Mouse (Mus musculus) inflammation-experienced regulatory T-cells, adult 6 months (primary cell): Measurements from ENCODE around the gene Meis2. TPM values are rescaled to one million over a fixed set of nuclear protein-coding genes. Genes with fewer than 3 reads are reported as not detected.

ENCODE experiments used
- ATAC-seq: one replicate; pipeline ENCODE4 v1.8.0; 2017
- polyA plus RNA-seq, 3 experiments: library from polyadenylated mRNA; unstranded; fragments of 100-300 nt; shearing (Covaris generic); gene quantifications; one replicate each; pipeline ENCODE4 v1.2.1; 2017

Gene Meis2
- polyA plus RNA-seq, 3 experiments from 2014 or later: 0.34 TPM; not detected in 2

DNA sequence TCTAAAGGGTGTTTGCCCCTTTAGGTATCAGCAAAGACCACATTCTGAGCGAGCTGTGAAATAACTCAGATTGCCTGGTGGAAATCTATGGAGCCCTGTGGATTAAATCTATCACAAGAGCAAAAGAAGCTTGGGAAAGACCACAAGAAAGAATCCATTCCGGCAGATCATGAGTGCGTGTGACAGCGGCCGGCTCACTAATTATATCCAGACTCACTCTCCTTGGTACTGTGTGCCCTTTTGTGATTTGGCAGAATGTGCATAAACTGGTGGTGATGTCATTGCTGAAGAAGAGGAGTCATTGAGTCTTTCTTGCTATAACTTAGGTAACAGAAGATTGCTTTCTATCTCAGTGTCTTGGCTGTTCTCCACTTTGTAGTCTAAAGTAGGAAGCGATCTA is 172.5 kb downstream of the Meis2 start:
- ATAC-seq: no peak

DNA sequence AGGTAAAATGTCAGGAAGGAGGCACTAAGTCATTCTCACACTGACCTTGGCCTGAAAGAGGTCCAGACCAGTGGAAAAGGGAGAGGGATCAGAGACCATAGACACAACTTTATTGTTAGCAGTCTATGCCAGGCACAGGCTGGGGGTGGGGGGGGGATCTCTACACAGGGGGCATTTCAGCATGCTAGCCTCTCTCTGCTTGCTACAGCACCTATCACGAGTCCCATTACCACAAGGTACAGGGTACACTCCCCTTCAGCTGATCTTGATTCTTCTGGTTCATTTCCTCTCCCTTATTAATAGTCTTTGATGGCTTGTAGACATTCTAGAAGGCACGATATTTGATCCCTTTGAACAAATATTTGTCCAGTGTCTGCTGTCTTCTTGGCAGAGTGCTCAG is 174.9 kb downstream of the Meis2 start:
- no peak for ATAC-seq

- no peak for ATAC-seq
Observed at GRCm38 (mm10) chr2:115890030-115890429, 175.6 kb downstream of the Meis2 start.

GRCm38 (mm10) chr2:115889212-115889611 is 176.4 kb downstream of the Meis2 start:
- no peak for ATAC-seq

GRCm38 (mm10) chr2:115888336-115889077 is 177.1 kb downstream of the Meis2 start:
- ATAC-seq: no peak

DNA sequence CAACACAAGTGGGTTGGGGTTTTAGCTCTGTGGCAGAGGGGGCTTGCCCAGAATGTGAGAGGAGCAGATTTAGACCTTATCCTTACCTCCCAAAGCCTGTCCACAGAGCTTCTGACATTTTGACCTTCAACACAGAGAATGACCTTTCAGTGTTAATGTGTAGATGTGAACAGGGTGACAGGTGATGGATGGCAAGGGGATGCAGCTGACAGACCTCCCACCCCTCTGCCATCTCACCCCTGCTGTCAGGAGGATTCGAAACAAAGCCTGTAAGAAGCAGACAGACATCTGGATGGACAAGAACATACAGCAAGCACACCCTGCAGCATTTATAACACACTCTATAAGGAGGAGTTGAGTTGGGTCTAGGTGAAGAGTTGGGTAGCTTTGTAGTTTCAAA is 178.0 kb downstream of the Meis2 start:
- no peak for ATAC-seq

DNA sequence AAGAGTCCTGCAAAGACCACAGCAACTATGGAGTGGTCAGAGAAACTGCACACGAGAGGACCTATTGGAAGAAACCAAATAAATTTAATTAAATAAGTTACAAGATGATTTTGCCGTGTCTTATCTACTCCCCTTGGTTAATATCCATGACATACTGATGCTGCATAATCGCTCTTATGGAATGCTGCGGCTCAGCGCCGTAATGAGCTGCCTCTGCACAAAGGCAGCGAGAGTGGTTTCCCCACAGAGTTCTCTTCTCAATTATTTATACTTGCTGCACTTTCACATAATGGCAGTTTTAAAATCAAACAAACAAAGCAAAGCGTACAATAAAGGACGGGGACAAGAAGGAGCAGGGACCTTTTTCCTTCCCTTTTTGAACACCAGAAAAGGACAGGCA is 181.5 kb downstream of the Meis2 start:
- ATAC-seq: no peak

GRCm38 (mm10) chr2:115883520-115883919 is 182.1 kb downstream of the Meis2 start:
- ATAC-seq: no peak

DNA sequence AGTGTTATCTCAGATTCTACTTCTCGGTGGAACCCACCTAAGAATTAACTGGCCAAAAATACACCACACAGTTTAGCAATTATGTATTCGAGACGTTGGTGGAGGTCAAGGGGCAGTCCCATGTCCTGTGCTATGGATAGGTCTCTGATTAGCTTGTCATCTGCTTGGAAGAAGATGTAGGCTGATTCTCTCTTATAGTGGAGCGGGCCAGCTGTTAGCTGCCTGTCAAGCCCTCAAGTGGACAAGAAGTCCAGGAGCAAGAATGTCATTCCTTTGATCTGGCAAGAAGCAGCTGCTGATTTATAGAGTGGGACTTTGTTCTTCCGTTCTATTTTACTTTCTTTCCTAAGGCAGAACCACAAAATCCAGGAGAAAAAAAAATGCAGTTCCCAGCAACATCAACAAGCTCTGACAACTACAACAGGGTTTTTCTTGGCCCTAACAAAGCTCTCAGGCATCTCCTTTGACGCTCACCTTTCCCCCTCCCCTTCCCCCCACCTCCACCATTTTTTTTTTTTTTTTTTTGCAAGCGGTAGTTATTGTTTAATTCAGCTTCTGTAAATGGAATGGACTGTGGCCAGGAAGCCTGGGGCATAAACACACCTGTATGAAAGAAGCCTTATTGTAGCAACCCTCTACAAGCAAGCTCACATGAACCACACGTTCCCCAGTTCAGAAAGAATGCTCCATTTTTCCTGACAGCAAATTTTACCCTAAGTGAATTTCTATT is 189.7 kb downstream of the Meis2 start:
- ATAC-seq: no peak

DNA sequence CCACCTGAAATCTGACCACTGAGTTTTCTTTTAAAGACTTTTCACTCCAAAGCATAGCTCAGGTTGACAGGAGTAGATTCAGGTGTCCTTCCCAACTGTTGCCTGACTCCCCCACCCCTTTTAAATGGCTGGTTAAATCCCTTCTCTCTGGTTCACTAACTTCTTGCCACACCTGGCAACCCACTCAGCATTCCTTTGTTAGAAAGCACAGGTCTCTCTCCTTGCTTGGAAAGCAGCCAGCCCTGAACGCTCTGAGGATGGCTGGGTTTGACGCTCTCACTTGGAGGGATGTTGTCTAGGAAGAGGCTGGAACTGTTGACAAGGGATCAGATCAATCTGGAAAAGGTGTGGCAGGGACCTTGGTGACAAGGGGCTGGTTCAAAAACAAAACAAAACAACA is 192.8 kb downstream of the Meis2 start:
- no peak for ATAC-seq

DNA sequence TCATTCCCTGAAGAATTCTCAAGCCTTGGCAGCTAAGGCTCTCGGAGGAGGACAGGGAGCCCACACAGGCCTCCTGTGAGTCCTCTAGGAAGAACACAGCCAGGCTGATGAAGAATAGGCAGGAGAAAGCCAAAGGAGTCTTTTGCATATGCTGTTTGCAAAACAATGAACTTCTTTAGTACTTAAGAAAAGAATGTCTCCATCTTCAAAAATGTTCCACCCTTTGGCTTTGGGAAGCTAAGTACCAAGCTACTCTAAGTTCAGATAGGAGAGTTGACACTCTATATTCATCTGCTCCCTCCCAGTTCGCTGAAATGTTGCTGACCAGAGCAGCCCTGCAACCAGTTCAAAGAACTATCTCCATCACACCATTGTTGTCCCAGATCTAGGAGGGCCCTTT is 195.7 kb downstream of the Meis2 start:
- no peak for ATAC-seq

GRCm38 (mm10) chr2:115860600-115861347 is 204.9 kb downstream of the Meis2 start:
- ATAC-seq: no peak

DNA sequence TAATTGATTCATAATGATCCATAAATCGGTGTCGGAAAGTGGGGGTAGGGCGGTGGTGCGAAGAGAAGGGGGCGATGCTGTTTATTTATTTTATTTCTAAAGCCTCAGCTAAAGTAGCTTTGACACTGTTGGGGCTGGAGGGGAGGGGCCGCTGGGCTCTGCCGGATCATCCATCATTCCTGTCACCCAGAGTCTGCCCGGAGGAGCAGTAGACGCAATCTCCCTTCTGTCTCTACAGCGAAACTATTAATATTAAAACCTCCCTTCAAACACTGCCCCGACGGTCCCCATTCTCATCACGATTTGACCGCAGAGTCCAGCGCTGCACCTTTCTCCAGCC is 205.5 kb downstream of the Meis2 start:
- ATAC-seq: no peak

- no peak for ATAC-seq
Observed at GRCm38 (mm10) chr2:115859371-115860140, 206.1 kb downstream of the Meis2 start.

DNA sequence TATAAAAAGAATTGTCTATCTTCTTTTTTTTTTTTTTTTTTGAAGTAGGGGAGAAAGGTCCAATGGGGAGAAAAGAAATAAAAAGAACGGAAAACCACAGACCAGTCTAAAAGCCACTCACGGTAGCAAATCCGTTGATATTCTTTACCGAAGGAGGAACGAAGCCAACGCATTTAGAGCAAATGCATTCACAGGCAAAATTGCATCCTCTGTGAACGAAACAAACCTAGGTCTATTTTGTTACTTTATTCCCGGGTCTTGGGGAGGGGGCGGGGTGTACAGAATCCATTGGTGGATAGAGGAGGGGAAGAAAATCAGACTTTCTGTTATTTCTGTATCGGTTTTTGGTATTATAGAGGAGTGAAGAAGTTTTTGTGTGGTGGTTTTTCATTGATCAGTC is 206.7 kb downstream of the Meis2 start:
- no peak for ATAC-seq

- ATAC-seq: no peak
Observed at GRCm38 (mm10) chr2:115858246-115858645, 207.4 kb downstream of the Meis2 start.

- no peak for ATAC-seq
Observed at GRCm38 (mm10) chr2:115857123-115858080, 208.2 kb downstream of the Meis2 start.

DNA sequence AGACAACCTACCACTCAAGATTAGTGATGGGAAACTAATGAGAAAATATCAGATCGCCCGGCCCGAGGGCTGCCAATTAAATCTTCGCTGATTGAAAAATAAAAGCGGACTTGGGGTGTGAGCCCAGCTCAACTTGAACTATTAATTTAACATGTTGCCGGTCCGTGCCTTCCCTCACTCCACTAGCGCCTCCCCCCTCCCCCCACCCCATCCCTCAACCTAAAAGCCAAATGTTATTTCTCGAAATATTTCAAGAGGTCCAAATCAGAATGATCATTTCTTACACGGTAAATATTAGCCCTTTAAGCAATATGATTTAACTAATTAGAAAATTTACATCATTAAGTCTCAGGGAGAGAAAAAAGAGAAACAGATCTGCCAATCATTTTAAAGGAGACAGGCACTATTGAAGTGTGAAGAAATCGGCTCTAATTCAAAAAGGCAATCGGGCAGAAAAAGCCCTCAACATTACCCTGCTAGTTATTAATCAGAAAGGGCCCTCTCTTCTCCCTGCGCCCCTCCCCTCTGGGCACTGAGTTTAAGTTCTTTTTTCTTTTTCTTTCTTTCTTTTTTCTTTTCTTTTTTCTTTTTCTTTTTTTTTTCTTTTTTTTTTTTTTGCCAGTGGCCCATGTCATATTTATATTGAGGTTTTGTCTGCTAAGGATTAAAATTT is 209.1 kb downstream of the Meis2 start:
- no peak for ATAC-seq

- peak; percentile 52 for ATAC-seq
Observed at GRCm38 (mm10) chr2:115855511-115856400, 209.9 kb downstream of the Meis2 start.

- ATAC-seq: no peak
Observed at GRCm38 (mm10) chr2:115854828-115855311, 210.8 kb downstream of the Meis2 start.
